11 mouse cellular contexts compared by ENCODE assay signal in genomic region chr12:7328620-7329019, GRCm38 (mm10).
DNase-seq lines count a peak whose midpoint lies in the region; ATAC-seq and TF ChIP-seq lines count a peak whose summit lies in the region.
"Had no signal": no experiment of that assay in that cellular context is flagged by ENCODE, and none has a peak within 500 bp of the region (broad histone marks: within the 10 kb centered on the region; RNA-seq: fewer than 3 reads in every experiment).

No protein-coding gene starts in this region.

- peak; percentile 21 for DNase-seq in limb, embryonic 14.5 days (ENCODE audit: low spot score)
- no peak for DNase-seq in limb, embryonic 10.5 days (ENCODE audit: low spot score)
- peak; percentile 62 to 84 for DNase-seq in frontal cortex, postnatal 36 days (ENCODE audit: low spot score in 2 of 2)
- DNase-seq in layer of hippocampus, postnatal 36 days = peak; percentile 13 to 54
- peak; percentile 40 to 68 for DNase-seq in right cerebral cortex, postnatal 36 days (ENCODE audit: low spot score in 2 of 2)
- no peak for DNase-seq in B cell, adult 2 months
- no peak for DNase-seq in thymus, adult 2 months
- DNase-seq: heart, adult 18-20 months; kidney, adult 11 months; lung, postnatal 14 days had no signal

- no peak overlapping the region for H3K27ac ChIP-seq in limb, embryonic 14.5 days (replicated peaks; ENCODE audit: low read depth, low read length)
- H3K27ac ChIP-seq in limb, embryonic 10.5 days = no peak overlapping the region
- no peak overlapping the region for H3K27ac ChIP-seq in thymus, adult 2 months (ENCODE audit: control insufficient read depth, insufficient read depth, low read length)
- H3K27ac ChIP-seq: limb, embryonic 15.5 days had no signal

- H3K4me3 ChIP-seq in limb, embryonic 14.5 days (replicated peaks; ENCODE audit: low read length) = no peak overlapping the region
- no peak overlapping the region for H3K4me3 ChIP-seq in limb, embryonic 10.5 days
- no peak overlapping the region for H3K4me3 ChIP-seq in thymus, adult 2 months (ENCODE audit: control insufficient read depth, insufficient read depth, low read length)
- H3K4me3 ChIP-seq: limb, embryonic 15.5 days had no signal

- H3K9me3 ChIP-seq in limb, embryonic 14.5 days (ENCODE audit: control insufficient read depth, low read length) = no peaks in the 10 kb centered on the region
- H3K9me3 ChIP-seq in limb, embryonic 10.5 days (replicated peaks) = no peaks in the 10 kb centered on the region
- H3K9me3 ChIP-seq: limb, embryonic 15.5 days had no signal

- H3K9ac ChIP-seq in limb, embryonic 14.5 days (ENCODE audit: low read depth, low read length, severe bottlenecking) = no peak overlapping the region
- H3K9ac ChIP-seq: limb, embryonic 15.5 days had no signal

- H3K4me1 ChIP-seq in limb, embryonic 14.5 days (ENCODE audit: control insufficient read depth, insufficient read depth, low read length) = no peaks in the 10 kb centered on the region
- H3K4me1 ChIP-seq in limb, embryonic 10.5 days = no peaks in the 10 kb centered on the region
- no peaks in the 10 kb centered on the region for H3K4me1 ChIP-seq in thymus, adult 2 months (replicated peaks; ENCODE audit: control insufficient read depth, insufficient read depth, low read length)
- H3K4me1 ChIP-seq: limb, embryonic 15.5 days had no signal

- no peak for TF ChIP-seq POLR2A in limb, embryonic 14.5 days (IDR thresholded peaks at IDR 0.05; ENCODE audit: borderline replicate concordance, extremely low read depth, insufficient read depth, insufficient read length)
- TF ChIP-seq POLR2A in thymus, adult 2 months (IDR thresholded peaks at IDR 0.05; ENCODE audit: control insufficient read depth, extremely low read depth, insufficient read depth, low read length, poor library complexity) = no peak

- no peaks in the 10 kb centered on the region for H3K27me3 ChIP-seq in limb, embryonic 14.5 days (ENCODE audit: control insufficient read depth, insufficient read depth, low read length)
- no peaks in the 10 kb centered on the region for H3K27me3 ChIP-seq in limb, embryonic 10.5 days (ENCODE audit: low read depth, poor library complexity, severe bottlenecking)
- H3K27me3 ChIP-seq in thymus, adult 2 months (ENCODE audit: control insufficient read depth, insufficient read depth, low read length) = no peaks in the 10 kb centered on the region
- H3K27me3 ChIP-seq: limb, embryonic 15.5 days had no signal

- H3K36me3 ChIP-seq in limb, embryonic 14.5 days (ENCODE audit: control insufficient read depth, insufficient read depth, low read length) = no peaks in the 10 kb centered on the region
- no peaks in the 10 kb centered on the region for H3K36me3 ChIP-seq in limb, embryonic 10.5 days
- no peaks in the 10 kb centered on the region for H3K36me3 ChIP-seq in thymus, adult 2 months (ENCODE audit: control insufficient read depth, insufficient read depth, low read length)
- H3K36me3 ChIP-seq: limb, embryonic 15.5 days had no signal

- no peak for TF ChIP-seq CTCF in thymus, adult 2 months (IDR thresholded peaks at IDR 0.05; ENCODE audit: borderline replicate concordance, control insufficient read depth, extremely low read depth, insufficient read depth, low read length, poor library complexity)

- H3K4me2 ChIP-seq in limb, embryonic 14.5 days (replicated peaks; ENCODE audit: low read depth, low read length, severe bottlenecking) = no peak overlapping the region
- H3K4me2 ChIP-seq: limb, embryonic 15.5 days had no signal

- no peak for ATAC-seq in limb, embryonic 14.5 days (ENCODE audit: low FRiP score, low read depth)

Comparison
In these comparisons a context has a peak if more than half of its experiments do, and no peak if none do; other contexts are left out.
1. DNase-seq: peak in limb, embryonic 14.5 days (single experiment), frontal cortex, postnatal 36 days (2 of 2), layer of hippocampus, postnatal 36 days (2 of 2) and right cerebral cortex, postnatal 36 days (2 of 2); none in limb, embryonic 10.5 days (single experiment), B cell, adult 2 months (0 of 2) and thymus, adult 2 months (single experiment).